Mouse (Mus musculus): Measurements from ENCODE around the gene Zfp248. TPM values are rescaled to one million over a fixed set of nuclear protein-coding genes. Genes with fewer than 3 reads are reported as not detected.

Zfp248 gene
- polyA plus RNA-seq, 1 experiment from 2014 or later: 15.1 TPM

Small RNA genes within 50 kb of the gene (microRNA-seq; reads per million reads assigned to microRNA genes)
- gene Gm25953: not detected

Other genes starting within 250 kb of the Zfp248 start
- gene Bms1, start 36.1 kb downstream of the Zfp248 start, polyA plus RNA-seq (2016; fragmentation: Nextera tagmentation; extraction: Ambion mirVana): 35.6 and 37.6 TPM in 2 replicates
- 10.7 and 10.9 TPM in 2 replicates for gene Zfp9, start 23.8 kb upstream of the Zfp248 start, polyA plus RNA-seq (2016; fragmentation: Nextera tagmentation; extraction: Ambion mirVana)
- 15.5 and 17.1 TPM in 2 replicates for gene Ankrd26, start 106.7 kb upstream of the Zfp248 start, polyA plus RNA-seq (2016; fragmentation: Nextera tagmentation; extraction: Ambion mirVana)